Mouse (Mus musculus): ENCODE results near the gene Galnt7.

Galnt7 gene

DNA sequence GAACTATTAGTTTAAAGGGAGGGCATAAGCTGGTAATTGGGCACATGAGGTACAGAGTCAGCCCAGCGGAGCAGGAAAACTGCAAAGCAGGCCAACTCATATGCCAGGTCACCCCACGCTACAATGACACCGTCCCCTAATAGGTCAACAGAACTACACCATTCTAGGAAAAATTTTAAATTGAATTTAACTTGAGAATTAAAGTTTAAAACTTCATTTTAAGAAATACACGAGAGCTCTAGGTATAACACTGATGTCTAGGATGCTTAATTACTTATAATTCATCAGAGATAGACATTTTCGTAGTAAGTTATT, 67.7 kb downstream of the Galnt7 start:
- no peak for DNase-seq (ENCODE audit: low read depth, low spot score)

DNA sequence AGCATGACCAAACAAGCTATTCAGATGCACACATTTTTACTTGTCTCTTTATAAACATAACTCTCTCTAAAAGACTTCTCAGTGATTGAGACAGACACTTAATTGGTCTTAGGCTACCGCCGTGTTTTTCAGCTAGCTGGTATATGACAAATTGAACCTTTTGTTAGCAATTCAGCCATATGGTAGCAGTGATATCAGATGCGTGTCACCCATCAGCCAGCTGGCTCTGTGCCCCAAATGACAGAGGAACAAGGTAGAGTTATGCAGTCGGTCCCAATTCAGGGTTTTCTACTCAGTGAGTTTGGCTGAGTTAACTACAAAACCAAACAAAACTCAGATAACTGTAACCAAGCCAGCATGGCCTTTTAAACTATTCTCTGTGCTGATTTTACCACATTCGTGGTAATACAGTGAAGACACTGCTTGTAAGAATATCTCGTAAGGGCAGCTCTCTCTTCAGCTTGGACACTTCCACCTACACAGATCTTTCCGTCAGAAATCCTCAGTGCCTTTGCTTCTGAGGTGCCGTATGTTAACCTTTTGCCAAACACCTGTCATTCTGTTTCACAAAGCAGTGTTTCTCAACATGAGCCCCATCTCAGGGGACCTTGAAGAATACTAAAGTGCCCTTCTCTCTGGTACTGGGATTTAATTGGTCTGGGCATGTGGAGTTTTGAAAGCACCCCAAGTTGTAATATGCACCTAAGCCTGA, 68.3 kb downstream of the Galnt7 start:
- no peak for DNase-seq (ENCODE audit: low read depth, low spot score)

DNA sequence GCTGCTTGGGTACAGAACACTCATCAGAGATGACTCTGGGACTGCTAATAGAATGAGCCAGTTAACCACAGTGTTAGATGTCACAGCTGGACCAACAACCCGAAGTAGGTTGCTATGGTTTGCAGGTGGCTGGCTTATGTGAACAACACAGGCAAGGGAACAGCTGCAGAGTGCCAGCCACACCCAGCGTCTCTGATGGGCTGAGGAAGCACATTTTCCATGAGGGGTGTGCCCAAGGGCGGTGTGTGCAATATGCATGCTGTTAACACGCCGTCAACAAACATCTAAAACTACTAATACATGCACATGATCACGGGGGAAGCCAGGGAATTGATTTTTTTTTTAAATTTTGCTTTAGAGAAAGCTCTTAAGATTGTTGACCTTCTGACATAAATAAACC, 73.0 kb downstream of the Galnt7 start:
- DNase-seq (ENCODE audit: low read depth, low spot score), result no peak

DNA sequence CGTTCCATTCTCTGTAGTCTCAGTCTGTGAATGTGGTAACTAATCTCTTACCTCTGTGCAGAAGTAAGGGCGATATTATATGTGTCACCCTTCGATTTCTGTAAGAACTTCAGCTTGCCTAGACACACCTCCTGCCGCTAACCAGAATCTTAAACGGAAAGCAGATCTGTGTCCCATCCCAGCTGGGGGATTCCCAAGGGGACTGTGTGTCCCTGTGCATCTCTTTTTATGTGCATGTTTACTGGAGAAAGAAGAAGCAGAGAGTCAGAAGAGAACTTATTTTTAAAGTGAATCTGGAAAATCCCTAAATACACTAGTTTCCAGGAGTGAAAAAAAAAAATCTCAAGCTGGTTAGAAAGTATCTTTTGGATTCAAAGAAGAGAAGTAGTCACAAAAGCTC, 75.5 kb downstream of the Galnt7 start:
- DNase-seq (ENCODE audit: low read depth, low spot score), result no peak

DNA sequence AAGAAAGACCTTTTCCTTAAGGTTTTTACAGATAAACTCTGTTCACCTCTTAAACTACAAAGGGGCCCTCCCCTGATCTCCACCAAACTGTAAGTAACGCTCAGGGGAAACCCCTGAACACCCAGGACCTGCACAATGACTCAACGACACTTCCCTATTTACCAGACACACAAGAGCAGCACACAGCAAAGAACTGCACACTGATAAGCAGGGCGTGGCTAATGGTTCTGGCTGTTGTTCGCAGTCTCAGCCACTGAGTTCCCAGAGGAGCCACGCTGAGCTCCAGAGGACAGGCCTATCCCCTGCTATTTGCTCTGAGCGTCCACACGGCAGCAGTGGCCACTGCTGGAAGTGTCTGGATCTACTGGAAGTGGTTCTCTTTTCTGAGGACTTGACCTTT, 76.6 kb downstream of the Galnt7 start:
- no peak for DNase-seq (ENCODE audit: low read depth, low spot score)

DNA sequence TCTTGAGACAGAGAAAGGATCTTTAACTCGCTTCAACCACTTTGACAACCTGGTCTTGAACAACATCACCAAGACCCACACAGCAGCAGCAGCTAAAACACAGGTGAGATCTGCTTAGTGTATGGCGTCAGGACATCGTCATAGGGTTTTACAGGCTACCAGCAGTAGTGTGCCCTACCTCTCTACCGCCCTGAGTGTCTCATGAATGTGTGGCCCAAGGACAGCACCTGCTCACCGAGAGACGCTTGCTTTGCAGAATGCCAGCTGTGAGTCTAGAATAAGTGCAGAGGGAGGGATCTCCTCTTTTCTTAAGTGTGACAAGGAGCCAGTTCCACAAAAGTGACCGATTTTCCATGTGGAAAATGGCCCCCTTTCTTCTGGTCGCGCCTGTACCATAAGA, 77.5 kb downstream of the Galnt7 start:
- no peak for DNase-seq (ENCODE audit: low read depth, low spot score)

DNA sequence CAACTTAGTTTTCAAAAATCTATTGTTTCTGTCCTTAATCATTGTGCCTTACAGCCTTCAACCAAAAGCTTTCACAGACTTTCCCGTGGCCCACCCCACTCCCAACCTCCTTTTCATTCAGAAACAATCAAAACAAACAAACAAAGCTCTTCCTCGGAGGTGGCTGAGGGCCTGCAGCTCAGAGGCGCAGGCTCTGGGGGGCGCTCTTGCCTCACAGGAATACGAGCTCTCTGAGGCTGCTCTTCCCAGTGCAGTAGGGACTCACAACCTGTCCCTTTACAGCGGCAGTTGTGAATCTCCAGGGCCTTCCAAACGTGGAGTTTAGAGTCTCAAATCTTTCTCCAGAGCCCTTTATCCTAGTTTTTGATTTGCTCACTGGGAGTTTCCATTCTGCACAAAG, 78.4 kb downstream of the Galnt7 start:
- DNase-seq (ENCODE audit: low read depth, low spot score), result peak; percentile 46

DNA sequence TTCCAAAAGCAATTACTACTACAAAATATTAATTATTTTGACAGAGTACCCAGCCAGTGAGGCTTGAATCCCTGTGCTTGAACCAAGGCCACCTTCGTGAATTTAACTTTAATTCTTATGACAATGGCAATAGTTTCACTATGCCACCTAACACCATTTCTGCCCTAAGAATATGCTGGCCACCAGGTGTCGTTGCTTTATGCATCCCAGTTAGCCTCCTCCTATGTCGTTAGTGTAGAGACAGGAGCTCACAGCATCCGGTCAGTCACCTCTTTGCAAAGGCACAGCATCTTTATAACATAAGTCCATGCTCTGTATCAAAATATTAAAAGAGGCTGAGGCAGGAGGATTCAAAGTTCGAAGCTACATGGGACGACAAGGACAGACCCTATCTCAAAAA, 79.0 kb downstream of the Galnt7 start:
- DNase-seq (ENCODE audit: low read depth, low spot score), result no peak

DNA sequence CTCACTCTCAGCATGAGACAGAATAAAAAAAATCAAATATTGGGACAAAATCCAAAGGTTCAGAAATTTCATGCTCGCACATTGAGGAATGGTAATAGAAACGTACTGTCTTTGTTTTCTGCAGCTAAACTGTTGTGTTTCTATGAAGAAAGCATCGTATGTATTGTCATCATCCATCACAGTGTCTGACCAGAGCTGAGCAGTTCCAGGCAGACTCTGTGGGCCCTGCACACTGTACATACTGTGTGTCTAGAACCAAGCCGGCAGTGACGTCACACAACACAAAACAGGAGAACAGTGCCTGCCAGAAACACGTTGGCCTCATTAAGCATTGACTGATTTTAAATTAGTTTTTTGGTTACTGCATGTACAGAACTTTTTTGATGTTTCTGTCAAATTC, 82.9 kb downstream of the Galnt7 start:
- DNase-seq (ENCODE audit: low read depth, low spot score), result no peak

DNA sequence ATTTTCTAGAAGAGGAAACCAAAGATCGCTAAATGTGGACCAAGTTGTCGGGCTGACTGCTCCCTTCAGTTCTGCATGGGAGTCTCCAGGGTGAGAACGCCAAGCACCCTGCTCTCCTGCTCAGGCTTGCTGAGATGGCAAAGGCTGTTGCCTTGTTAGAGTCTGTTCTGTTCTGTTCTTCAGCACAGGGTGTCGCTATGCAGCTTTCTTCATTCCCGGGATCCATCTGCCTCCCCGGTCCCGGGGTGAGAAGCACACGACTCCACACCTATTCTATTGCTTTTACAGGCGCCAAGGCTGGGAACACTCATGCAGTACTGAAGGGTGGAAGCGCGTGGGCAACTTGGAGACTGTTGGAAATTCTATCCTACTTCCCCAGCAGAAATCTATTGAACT, 83.4 kb downstream of the Galnt7 start:
- no peak for DNase-seq (ENCODE audit: low read depth, low spot score)

DNA sequence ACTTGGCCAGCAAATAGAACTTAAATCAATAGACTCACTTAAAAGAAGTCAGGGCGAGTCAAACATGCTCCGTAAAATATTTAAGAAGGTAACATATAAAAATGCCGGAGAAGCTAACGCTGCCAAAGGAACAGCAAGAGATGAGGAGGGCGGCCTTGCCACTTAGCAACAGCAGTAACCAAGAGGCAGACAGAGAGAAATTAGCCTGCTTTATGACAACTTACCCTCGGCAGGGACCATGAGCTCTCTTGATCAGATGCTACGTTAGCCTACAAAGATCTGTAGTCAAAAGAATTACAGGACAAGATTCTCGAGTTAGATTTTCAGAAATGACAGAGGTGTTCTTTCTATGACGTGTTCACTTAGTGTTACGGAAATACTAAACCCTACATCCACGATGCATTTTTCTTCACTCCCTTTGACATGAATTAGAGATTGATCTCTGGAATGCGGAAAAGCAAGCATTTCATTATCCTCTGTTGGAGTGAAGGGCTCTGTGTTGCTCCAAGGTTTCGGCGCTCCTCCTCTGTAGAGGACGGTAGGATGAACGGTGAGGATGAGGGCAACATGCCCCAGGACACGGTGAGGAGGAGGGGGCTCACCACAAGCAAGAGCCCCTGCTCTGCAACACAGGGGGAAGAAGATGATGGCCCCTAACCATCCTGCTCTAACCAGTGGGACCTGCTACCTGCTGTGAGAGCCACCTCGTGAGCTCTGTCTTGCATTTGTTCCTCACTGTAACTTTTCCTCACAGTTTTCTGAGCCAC, 84.0 kb downstream of the Galnt7 start:
- no peak for DNase-seq (ENCODE audit: low read depth, low spot score)

DNA sequence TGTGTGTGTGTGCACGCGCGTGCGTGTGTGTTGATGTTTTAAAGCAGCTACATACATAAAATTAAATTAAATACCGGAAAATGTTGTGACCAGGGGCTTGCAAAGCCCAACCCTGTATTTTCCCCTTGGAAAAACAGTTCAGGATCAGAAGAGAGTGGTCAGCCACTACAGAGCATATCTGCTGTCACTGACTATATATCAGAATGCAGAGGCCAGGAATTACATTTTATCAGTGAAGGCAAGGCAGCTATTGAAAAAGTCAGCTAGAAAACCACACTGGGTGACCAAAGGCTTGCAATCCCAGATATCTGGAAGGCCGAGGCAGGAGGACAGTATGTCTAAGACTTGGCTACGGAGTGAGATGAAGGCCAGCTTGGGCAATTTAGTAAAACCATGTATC, 84.8 kb downstream of the Galnt7 start:
- DNase-seq (ENCODE audit: low read depth, low spot score), result no peak

DNA sequence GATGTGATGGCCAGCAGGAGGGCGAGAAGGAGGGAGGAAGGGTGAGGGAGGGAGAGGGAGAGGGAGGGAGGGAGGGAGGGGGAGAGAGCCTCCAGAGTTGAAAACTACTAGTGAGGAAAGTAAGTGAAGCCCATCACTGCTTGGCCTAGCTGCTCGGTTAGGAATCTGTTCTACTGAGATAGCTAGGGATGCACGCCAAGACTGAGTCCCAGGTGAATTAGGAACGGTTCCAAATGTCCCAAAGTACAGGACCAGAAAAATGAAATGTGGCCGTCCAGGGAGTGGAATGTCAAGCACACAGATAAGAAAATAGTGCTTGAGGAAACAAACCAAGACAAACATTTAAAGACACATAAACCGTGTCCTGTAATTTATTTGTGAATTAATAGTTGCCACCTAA, 87.8 kb downstream of the Galnt7 start:
- DNase-seq (ENCODE audit: low read depth, low spot score), result no peak

DNA sequence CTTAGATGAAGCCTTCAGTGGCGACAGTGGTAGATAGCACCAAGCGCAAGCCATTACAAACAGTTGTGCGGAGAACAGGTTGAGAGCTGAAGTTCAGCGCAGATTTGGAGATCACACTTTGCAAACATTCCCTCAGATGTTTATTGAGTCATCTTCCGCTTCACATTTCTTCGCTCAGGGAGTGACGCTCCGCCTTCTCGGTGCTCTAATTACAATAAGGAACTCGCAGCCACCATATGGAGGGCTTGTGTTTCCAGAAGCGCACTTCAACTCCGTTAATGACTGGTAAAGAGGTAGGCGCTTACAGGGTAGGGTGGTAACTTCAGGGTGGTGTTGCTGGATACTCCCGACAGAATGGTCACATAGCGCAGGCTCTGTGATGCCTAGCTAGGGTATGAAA, 89.1 kb downstream of the Galnt7 start:
- no peak for DNase-seq (ENCODE audit: low read depth, low spot score)

DNA sequence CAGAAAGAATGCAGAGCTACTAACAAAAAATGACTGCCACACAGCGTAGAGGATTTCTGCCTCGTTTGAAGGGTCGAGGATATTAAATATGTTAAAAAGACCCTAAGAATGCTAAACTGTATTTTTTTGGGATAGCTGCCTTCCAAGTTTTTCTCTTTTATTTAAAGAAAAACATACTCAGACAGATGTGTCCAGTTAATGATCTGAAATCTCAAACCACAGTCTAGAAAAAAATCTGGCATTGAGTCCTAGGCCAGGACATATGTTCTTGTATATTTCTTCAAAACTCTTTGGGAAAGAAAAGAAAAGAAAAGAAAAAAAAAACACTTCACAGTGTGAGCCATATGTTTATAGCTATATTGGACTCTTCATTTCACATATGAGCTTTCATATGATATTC, 90.1 kb downstream of the Galnt7 start:
- DNase-seq (ENCODE audit: low read depth, low spot score), result no peak

DNA sequence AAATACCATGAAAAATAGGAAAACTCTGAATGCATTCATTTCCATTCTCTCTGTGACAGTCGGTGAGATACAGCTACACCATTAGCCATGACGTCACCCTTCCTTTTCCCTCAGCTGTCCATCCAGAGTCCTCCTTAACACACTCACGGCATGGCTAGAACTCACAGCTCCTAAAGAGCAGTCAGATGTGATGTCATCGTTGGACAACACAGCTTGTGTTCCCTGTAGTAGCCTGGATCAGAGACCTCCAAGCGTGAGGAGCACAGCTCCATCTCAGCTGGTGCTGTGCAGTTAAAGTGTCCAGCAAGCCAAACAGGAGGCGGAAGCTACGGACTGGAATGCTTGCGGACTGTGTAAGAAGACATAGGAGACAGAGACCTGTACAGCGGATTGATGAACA, 91.9 kb downstream of the Galnt7 start:
- DNase-seq (ENCODE audit: low read depth, low spot score), result no peak

DNA sequence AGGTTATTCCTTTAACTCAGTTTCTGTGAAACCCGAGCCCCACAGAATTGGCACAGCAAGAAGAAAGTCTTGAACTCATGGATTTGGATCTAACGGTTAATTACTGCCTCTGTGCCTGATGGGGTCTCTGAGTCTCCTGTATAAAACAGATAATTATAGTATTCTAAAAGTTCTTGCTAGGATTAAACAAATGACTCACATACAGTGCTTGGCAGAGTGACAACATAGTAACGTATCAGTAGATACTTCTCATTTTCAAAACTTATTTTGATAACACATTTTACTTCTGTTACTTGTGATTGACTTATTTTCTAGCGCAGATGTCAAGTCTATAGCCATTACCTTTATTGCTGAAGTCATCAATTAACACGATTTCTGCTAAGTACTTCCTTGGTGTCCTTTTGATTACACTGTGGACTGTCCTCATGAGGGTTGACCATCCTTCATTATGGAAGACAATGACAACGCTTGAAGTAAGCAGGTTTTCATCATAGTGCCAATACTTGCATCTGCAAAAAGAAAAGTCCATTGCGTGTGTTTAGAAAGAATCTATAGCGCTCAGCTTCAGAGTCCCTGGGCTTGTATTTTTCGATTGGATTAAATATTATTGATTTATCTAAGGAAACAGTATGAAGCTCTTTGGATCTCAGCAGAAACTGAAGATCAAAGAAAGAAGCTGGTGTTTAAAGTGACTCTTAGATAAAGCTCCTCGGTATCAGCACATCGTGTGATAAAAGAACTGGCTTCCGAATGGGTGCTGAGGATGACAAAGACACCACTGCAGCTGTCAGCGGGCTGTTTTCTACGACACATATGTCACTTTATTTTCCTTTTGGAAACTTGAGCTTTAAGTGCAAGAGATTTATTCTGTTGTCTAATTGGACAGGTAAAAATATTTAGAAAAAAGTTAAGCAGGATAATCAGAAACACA, 100.5 kb downstream of the Galnt7 start:
- DNase-seq (ENCODE audit: low read depth, low spot score), result no peak

DNA sequence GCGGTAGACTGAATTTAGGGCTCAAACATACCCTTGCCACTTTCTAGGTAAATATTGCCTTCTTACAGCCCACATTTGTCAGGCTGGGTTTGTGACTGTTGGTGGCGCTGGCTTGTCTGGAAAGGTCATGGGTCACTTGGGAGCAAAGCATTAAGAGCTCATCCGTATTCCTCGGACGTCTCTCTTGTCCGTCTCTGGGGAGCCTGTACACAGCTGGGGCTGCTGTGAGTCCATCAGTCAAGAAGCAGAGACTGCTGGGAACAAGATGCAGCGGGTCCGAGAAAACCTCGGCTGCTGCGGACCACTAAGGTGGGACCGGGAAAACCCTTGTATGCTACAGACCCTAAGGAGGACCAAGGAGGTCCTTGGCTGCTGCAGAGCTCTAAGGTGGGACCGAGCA, 105.3 kb downstream of the Galnt7 start:
- DNase-seq (ENCODE audit: low read depth, low spot score), result no peak

DNA sequence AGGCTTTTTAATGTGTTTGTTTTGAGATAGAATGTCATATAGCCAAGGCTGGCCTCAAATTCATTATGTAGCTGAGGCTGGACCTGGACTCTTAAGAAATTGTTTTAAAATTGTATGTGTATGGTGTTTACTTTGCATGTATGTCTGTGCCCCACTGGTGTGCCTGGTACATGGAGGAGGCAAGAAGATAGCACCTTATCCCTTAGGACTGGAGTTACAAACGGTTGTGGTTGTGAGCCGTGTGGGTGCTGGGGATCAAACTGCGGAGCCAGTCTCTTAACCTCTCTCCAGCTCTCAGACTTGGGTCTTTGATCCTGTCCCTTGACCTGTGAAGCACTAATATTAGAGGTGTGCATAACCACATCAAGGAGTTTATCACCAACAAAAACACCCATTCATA, 106.0 kb downstream of the Galnt7 start:
- DNase-seq (ENCODE audit: low read depth, low spot score), result no peak

DNA sequence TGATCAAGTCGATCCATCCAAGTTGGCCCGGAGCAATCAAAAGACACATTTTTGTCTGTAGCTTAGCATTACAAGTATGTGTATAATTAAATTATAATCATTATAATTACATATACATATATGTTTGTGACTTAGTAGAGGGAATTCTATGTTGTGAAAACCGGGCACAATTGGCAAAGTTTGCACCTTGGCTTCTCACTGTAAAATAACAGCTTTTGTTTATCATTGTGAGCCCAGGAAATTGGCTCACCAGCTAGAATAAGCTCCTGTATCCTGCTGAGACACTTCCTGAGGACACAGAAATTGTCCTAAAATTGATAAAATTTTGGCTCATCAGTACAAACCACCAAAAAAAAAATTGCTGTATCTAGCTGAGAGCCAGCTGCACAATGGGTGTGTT, 106.4 kb downstream of the Galnt7 start:
- DNase-seq (ENCODE audit: low read depth, low spot score), result no peak

DNA sequence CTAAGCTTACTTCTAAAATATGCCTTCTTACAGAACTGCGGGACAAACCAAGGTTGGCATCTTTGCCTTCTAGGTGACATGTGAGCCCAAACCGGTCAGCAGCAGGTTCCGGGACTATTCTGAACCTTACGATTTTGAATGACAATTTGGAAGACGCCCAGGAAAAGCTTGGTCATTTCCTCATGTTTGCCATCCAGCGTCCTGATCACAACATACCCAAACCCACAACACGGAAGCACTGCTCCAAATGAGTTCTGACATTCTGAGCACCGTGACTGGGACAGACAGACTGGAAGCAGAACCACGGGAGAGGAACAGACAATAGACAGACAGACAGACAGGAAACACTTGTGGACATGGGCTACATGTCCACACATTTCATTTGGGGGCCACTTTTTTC, 111.4 kb downstream of the Galnt7 start:
- DNase-seq (ENCODE audit: low read depth, low spot score), result no peak

DNA sequence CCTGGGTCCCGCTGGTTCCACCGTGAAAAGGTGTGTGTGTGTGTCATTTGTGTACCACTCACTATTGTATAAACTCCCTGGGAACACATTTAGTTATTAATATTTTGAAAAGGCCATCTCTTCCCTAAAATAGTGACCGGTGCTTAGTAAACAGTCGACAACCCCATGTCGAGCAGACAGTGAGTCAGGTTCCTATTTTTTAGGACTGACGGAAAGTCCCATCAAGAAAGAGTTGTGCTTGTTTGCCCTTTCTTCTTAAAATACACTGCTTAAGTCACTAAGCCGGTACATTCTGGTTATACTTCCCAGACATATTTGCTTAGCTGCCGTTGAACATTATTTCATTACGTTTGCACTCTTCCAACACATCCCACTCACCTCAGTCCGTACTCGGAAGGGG, 111.9 kb downstream of the Galnt7 start:
- DNase-seq (ENCODE audit: low read depth, low spot score), result no peak

Data from embryo, embryonic 11.5 days (tissue).